Mouse (Mus musculus) heart, adult 2 months (tissue): ENCODE measurements around the gene Lama1.

Experiments
- CTCF ChIP-seq: fragments of 200-600 bp; IDR thresholded peaks from 2 replicates; pipeline ENCODE4 v1.8.1; 2022; ENCODE audit warnings: antibody characterized with exemption, mild to moderate bottlenecking, moderate library complexity
- POLR2A ChIP-seq: fragments of 200-500 bp; IDR thresholded peaks from 2 replicates; pipeline ENCODE4 v1.6.1; 2011; ENCODE audit warnings: mild to moderate bottlenecking, low read depth, low read length, control low read depth; ENCODE audit not compliant: insufficient read depth

- TF ChIP-seq POLR2A (no peak), CTCF (no peak)
Measured at GRCm38 (mm10) chr17:67706372-67706771, 9.3 kb downstream of the Lama1 start.
